Mouse (Mus musculus) CD8-positive naive resting alpha-beta T cell, adult 2 months (primary cell): ENCODE measurements around the gene Heatr6.

Source experiments
- DNase-seq, 2 experiments: peaks; one replicate each; pipeline ENCODE4 v3.0.0; 2022; ENCODE audit warnings: low read depth in 2 of 2, low spot score in 2 of 2

The Heatr6 gene

GRCm38 (mm10) chr11:83753581-83754181, at the start of gene Heatr6:
Heatr6 (plus strand) TSS chr11:83753696.
- DNase-seq = peak; percentile 79 to 85

GRCm38 (mm10) chr11:83703705-83704104, 49.8 kb upstream of the Heatr6 start, which contains the start of gene Wfdc17:
Wfdc17 (plus strand) TSS chr11:83703991.
- no peak for DNase-seq

GRCm38 (mm10) chr11:83708715-83709114, 44.8 kb upstream of the Heatr6 start, which contains the start of gene Wfdc18:
Wfdc18 (plus strand) TSS chr11:83709015.
- DNase-seq = no peak

- no peak for DNase-seq
Observed at GRCm38 (mm10) chr11:83709683-83710082, 43.8 kb upstream of the Heatr6 start.

- DNase-seq = no peak
Observed at GRCm38 (mm10) chr11:83712671-83713070, 40.8 kb upstream of the Heatr6 start.

GRCm38 (mm10) chr11:83713925-83714324, 39.6 kb upstream of the Heatr6 start:
- no peak for DNase-seq

- no peak for DNase-seq
Observed at GRCm38 (mm10) chr11:83717042-83717665, 36.3 kb upstream of the Heatr6 start.

- DNase-seq = no peak
Observed at GRCm38 (mm10) chr11:83720766-83721165, 32.7 kb upstream of the Heatr6 start.

GRCm38 (mm10) chr11:83728757-83729432, 24.6 kb upstream of the Heatr6 start:
- DNase-seq = no peak

GRCm38 (mm10) chr11:83731116-83731515, 22.4 kb upstream of the Heatr6 start:
- DNase-seq = no peak

GRCm38 (mm10) chr11:83733071-83733640, 20.3 kb upstream of the Heatr6 start:
- no peak for DNase-seq

- no peak for DNase-seq
Observed at GRCm38 (mm10) chr11:83734215-83734614, 19.3 kb upstream of the Heatr6 start.

- no peak for DNase-seq
Observed at GRCm38 (mm10) chr11:83735881-83736280, 17.6 kb upstream of the Heatr6 start.

- DNase-seq = no peak
Observed at GRCm38 (mm10) chr11:83737109-83737558, 16.4 kb upstream of the Heatr6 start.

GRCm38 (mm10) chr11:83739241-83739640, 14.3 kb upstream of the Heatr6 start:
- DNase-seq = peak; percentile 59 to 70

GRCm38 (mm10) chr11:83740443-83740991, 13.0 kb upstream of the Heatr6 start:
- no peak for DNase-seq

- DNase-seq = no peak
Observed at GRCm38 (mm10) chr11:83741841-83742240, 11.7 kb upstream of the Heatr6 start.

GRCm38 (mm10) chr11:83742731-83743355, 10.7 kb upstream of the Heatr6 start:
- DNase-seq = no peak

- no peak for DNase-seq
Observed at GRCm38 (mm10) chr11:83743525-83743924, 10.0 kb upstream of the Heatr6 start.

- no peak for DNase-seq
Observed at GRCm38 (mm10) chr11:83746152-83746551, 7.3 kb upstream of the Heatr6 start.

GRCm38 (mm10) chr11:83746681-83747080, 6.8 kb upstream of the Heatr6 start, which contains the start of gene Wfdc21:
Wfdc21 (plus strand) TSS chr11:83746940.
- no peak for DNase-seq
